Mouse (Mus musculus) limb, embryonic 10.5 days (tissue): ENCODE measurements around the gene Tbck. TPM values are rescaled to one million over a fixed set of nuclear protein-coding genes. Genes with fewer than 3 reads are reported as not detected.

Source experiments
- DNase-seq: peaks from one replicate; pipeline ENCODE4 v3.0.0-alpha.2; 2017; ENCODE audit warnings: low spot score
- H3K27ac ChIP-seq: fragments of 300-500 bp; sonication (generic); 2 replicates; pipeline ENCODE4 v1.5.1; 2016; ENCODE audit warnings: mild to moderate bottlenecking
- H3K27me3 ChIP-seq: fragments of 300-500 bp; sonication (generic); 2 replicates; pipeline ENCODE4 v1.6.1; 2016; ENCODE audit warnings: low read depth, mild to moderate bottlenecking; ENCODE audit not compliant: poor library complexity, severe bottlenecking
- H3K36me3 ChIP-seq: fragments of 300-500 bp; sonication (generic); 2 replicates; pipeline ENCODE4 v1.6.1; 2016; ENCODE audit warnings: mild to moderate bottlenecking, moderate library complexity
- H3K4me1 ChIP-seq: fragments of 300-500 bp; sonication (generic); 2 replicates; pipeline ENCODE4 v1.6.1; 2016
- H3K4me3 ChIP-seq: fragments of 300-500 bp; sonication (generic); 2 replicates; pipeline ENCODE4 v1.5.1; 2016; ENCODE audit warnings: mild to moderate bottlenecking, moderate library complexity
- H3K9me3 ChIP-seq: fragments of 300-500 bp; sonication (generic); replicated peaks from 2 replicates; pipeline ENCODE4 v1.6.1; 2016; ENCODE audit warnings: mild to moderate bottlenecking
- WGBS: fragments of 180-500 bp; shearing (Covaris S2); methylation state at CpG from one replicate; pipeline ENCODE4 v1.1.7; 2016; 5-methylcytosine and 5-hydroxymethylcytosine counted together
- polyA plus RNA-seq: library from polyadenylated mRNA; unstranded; fragments of >200 nt; fragmentation: Nextera tagmentation; extraction: Ambion mirVana; gene quantifications from 2 replicates; pipeline ENCODE4 v1.2.1, GENCODE M21; 2016

Gene Tbck
- polyA plus RNA-seq, 1 experiment from 2014 or later: 23.1 TPM

GRCm38 (mm10) chr3:132868838-132869237, 184.9 kb downstream of the Tbck start:
- no peaks in the 10 kb centered on the region for H3K4me1 ChIP-seq
- H3K36me3 ChIP-seq: no peaks in the 10 kb centered on the region
- WGBS: 81% methylated on average over 2 of the region's 2 CpGs
- H3K27me3 ChIP-seq: no peaks in the 10 kb centered on the region
- no peak for DNase-seq
- H3K4me3 ChIP-seq: no peak overlapping the region
- H3K27ac ChIP-seq: no peak overlapping the region
- no peaks in the 10 kb centered on the region for H3K9me3 ChIP-seq

- H3K9me3 ChIP-seq: no peaks in the 10 kb centered on the region
- H3K4me3 ChIP-seq: no peak overlapping the region
- no peaks in the 10 kb centered on the region for H3K4me1 ChIP-seq
- no peak for DNase-seq
- WGBS: 91% methylated on average over 6 of the region's 6 CpGs
- H3K27me3 ChIP-seq: no peaks in the 10 kb centered on the region
- H3K27ac ChIP-seq: no peak overlapping the region
- no peaks in the 10 kb centered on the region for H3K36me3 ChIP-seq
Observed at GRCm38 (mm10) chr3:132870079-132870478, 186.1 kb downstream of the Tbck start.

GRCm38 (mm10) chr3:132871318-132871904, 187.5 kb downstream of the Tbck start:
- H3K9me3 ChIP-seq: no peaks in the 10 kb centered on the region
- no peak overlapping the region for H3K27ac ChIP-seq
- peaks cover 7% of the 10 kb centered on the region for H3K4me1 ChIP-seq
- WGBS: 93% methylated on average over 9 of the region's 9 CpGs
- no peak for DNase-seq
- H3K36me3 ChIP-seq: no peaks in the 10 kb centered on the region
- no peaks in the 10 kb centered on the region for H3K27me3 ChIP-seq
- H3K4me3 ChIP-seq: no peak overlapping the region

GRCm38 (mm10) chr3:132873251-132873650, 189.3 kb downstream of the Tbck start:
- 77% methylated on average over 6 of the region's 6 CpGs for WGBS
- no peaks in the 10 kb centered on the region for H3K36me3 ChIP-seq
- H3K9me3 ChIP-seq: no peaks in the 10 kb centered on the region
- no peak overlapping the region for H3K27ac ChIP-seq
- H3K27me3 ChIP-seq: no peaks in the 10 kb centered on the region
- no peak overlapping the region for H3K4me3 ChIP-seq
- peaks cover 16% of the 10 kb centered on the region for H3K4me1 ChIP-seq
- DNase-seq: no peak

GRCm38 (mm10) chr3:132876011-132876708, 192.2 kb downstream of the Tbck start:
- 70% methylated on average over 14 of the region's 14 CpGs for WGBS
- no peak overlapping the region for H3K27ac ChIP-seq
- H3K9me3 ChIP-seq: no peaks in the 10 kb centered on the region
- no peak overlapping the region for H3K4me3 ChIP-seq
- no peaks in the 10 kb centered on the region for H3K27me3 ChIP-seq
- no peak for DNase-seq
- peaks cover 16% of the 10 kb centered on the region for H3K4me1 ChIP-seq
- no peaks in the 10 kb centered on the region for H3K36me3 ChIP-seq

GRCm38 (mm10) chr3:132876933-132877676, 193.2 kb downstream of the Tbck start:
- H3K4me3 ChIP-seq: no peak overlapping the region
- H3K36me3 ChIP-seq: no peaks in the 10 kb centered on the region
- no peak for DNase-seq
- no peak overlapping the region for H3K27ac ChIP-seq
- H3K27me3 ChIP-seq: no peaks in the 10 kb centered on the region
- WGBS: 55% methylated on average over 10 of the region's 10 CpGs
- H3K9me3 ChIP-seq: no peaks in the 10 kb centered on the region
- peaks cover 16% of the 10 kb centered on the region for H3K4me1 ChIP-seq

GRCm38 (mm10) chr3:132880361-132880760, 196.4 kb downstream of the Tbck start:
- Histone ChIP-seq H3K4me3 (no peak overlapping the region), H3K27ac (no peak overlapping the region), H3K9me3 (no peaks in the 10 kb centered on the region), H3K36me3 (no peaks in the 10 kb centered on the region), H3K27me3 (no peaks in the 10 kb centered on the region), H3K4me1 (peaks cover 16% of the 10 kb centered on the region)
- DNase-seq: no peak
- WGBS: 79% methylated on average over 3 of the region's 3 CpGs

- DNase-seq: no peak
- Histone ChIP-seq H3K27ac (no peak overlapping the region), H3K36me3 (no peaks in the 10 kb centered on the region), H3K27me3 (no peaks in the 10 kb centered on the region), H3K9me3 (no peaks in the 10 kb centered on the region), H3K4me3 (no peak overlapping the region), H3K4me1 (peaks cover 15% of the 10 kb centered on the region)
- 88% methylated on average over 9 of the region's 9 CpGs for WGBS
Observed at GRCm38 (mm10) chr3:132880826-132881225, 196.9 kb downstream of the Tbck start.

- Histone ChIP-seq H3K27me3 (no peaks in the 10 kb centered on the region), H3K4me3 (no peak overlapping the region), H3K9me3 (no peaks in the 10 kb centered on the region), H3K36me3 (no peaks in the 10 kb centered on the region), H3K4me1 (no peaks in the 10 kb centered on the region), H3K27ac (no peak overlapping the region)
- DNase-seq: no peak
- 87% methylated on average over 9 of the region's 9 CpGs for WGBS
Observed at GRCm38 (mm10) chr3:132883256-132883655, 199.3 kb downstream of the Tbck start.

- Histone ChIP-seq H3K27ac (no peak overlapping the region), H3K36me3 (no peaks in the 10 kb centered on the region), H3K4me3 (no peak overlapping the region), H3K27me3 (no peaks in the 10 kb centered on the region), H3K4me1 (no peaks in the 10 kb centered on the region), H3K9me3 (no peaks in the 10 kb centered on the region)
- 85% methylated on average over 10 of the region's 10 CpGs for WGBS
- no peak for DNase-seq
Observed at GRCm38 (mm10) chr3:132884459-132884858, 200.5 kb downstream of the Tbck start.

- Histone ChIP-seq H3K9me3 (no peaks in the 10 kb centered on the region), H3K27me3 (no peaks in the 10 kb centered on the region), H3K4me3 (no peak overlapping the region), H3K27ac (no peak overlapping the region), H3K36me3 (no peaks in the 10 kb centered on the region), H3K4me1 (peaks cover 5% of the 10 kb centered on the region; the same call in 1 of the 2 replicates)
- WGBS: 94% methylated on average over 6 of the region's 6 CpGs
- no peak for DNase-seq
Observed at GRCm38 (mm10) chr3:132886419-132887050, 202.6 kb downstream of the Tbck start.

GRCm38 (mm10) chr3:132887074-132887848, 203.3 kb downstream of the Tbck start:
- Histone ChIP-seq H3K27me3 (no peaks in the 10 kb centered on the region), H3K27ac (no peak overlapping the region), H3K36me3 (no peaks in the 10 kb centered on the region), H3K9me3 (no peaks in the 10 kb centered on the region), H3K4me3 (no peak overlapping the region), H3K4me1 (peaks cover 5% of the 10 kb centered on the region; the same call in 1 of the 2 replicates)
- DNase-seq: no peak
- WGBS: 94% methylated on average over 16 of the region's 16 CpGs
